Mouse (Mus musculus): ENCODE results near the gene Gemin5. TPM values are rescaled to one million over a fixed set of nuclear protein-coding genes. Genes with fewer than 3 reads are reported as not detected.

Gene Gemin5
- polyA plus RNA-seq, 1 experiment from 2014 or later, result 19.1 TPM

GRCm38 (mm10) chr11:58165072-58165471, 3.3 kb downstream of the Gemin5 start:
- ATAC-seq (ENCODE audit: low FRiP score, low read depth), result no peak
- WGBS, result 93% methylated on average over 2 of the region's 2 CpGs
- H3K4me2 ChIP-seq (replicated peaks), result no peak overlapping the region
- peaks cover 6% of the 10 kb centered on the region; the same call in 1 of the 2 replicates for H3K4me1 ChIP-seq
- H3K27ac ChIP-seq, result no peak overlapping the region
- H3K9ac ChIP-seq, result no peak overlapping the region
- H3K27me3 ChIP-seq (replicated peaks), result no peaks in the 10 kb centered on the region
- peaks cover 5% of the 10 kb centered on the region for H3K9me3 ChIP-seq
- H3K4me3 ChIP-seq, result no peak overlapping the region
- H3K36me3 ChIP-seq, result peaks cover 47% of the 10 kb centered on the region

- Histone ChIP-seq H3K36me3 (peaks cover 79% of the 10 kb centered on the region), H3K27me3 (replicated peaks) (no peaks in the 10 kb centered on the region), H3K9ac (no peak overlapping the region), H3K27ac (no peak overlapping the region), H3K4me2 (replicated peaks) (no peak overlapping the region), H3K4me3 (no peak overlapping the region), H3K4me1 (no peaks in the 10 kb centered on the region), H3K9me3 (no peaks in the 10 kb centered on the region)
- WGBS, result 92% methylated on average over 3 of the region's 3 CpGs
- ATAC-seq (ENCODE audit: low FRiP score, low read depth), result no peak
These were observed 11.5 kb downstream of the Gemin5 start for GRCm38 (mm10) chr11:58156871-58157270.

GRCm38 (mm10) chr11:58155458-58155857, 12.9 kb downstream of the Gemin5 start:
- 96% methylated on average over 9 of the region's 9 CpGs for WGBS
- Histone ChIP-seq H3K36me3 (peaks cover 79% of the 10 kb centered on the region), H3K9ac (no peak overlapping the region)

GRCm38 (mm10) chr11:58146241-58146640, 22.1 kb downstream of the Gemin5 start:
- Histone ChIP-seq H3K4me3 (no peak overlapping the region), H3K4me1 (no peaks in the 10 kb centered on the region), H3K9ac (no peak overlapping the region), H3K27me3 (replicated peaks) (no peaks in the 10 kb centered on the region), H3K4me2 (replicated peaks) (no peak overlapping the region), H3K36me3 (peaks cover 83% of the 10 kb centered on the region), H3K9me3 (no peaks in the 10 kb centered on the region), H3K27ac (no peak overlapping the region)
- WGBS, result 96% methylated on average over 5 of the region's 5 CpGs
- ATAC-seq (ENCODE audit: low FRiP score, low read depth), result no peak

More at GRCm38 (mm10) chr11:58155458-58155857, 12.9 kb downstream of the Gemin5 start:
- no peak for ATAC-seq (ENCODE audit: low FRiP score, low read depth)
- Histone ChIP-seq H3K27me3 (replicated peaks) (no peaks in the 10 kb centered on the region), H3K4me2 (replicated peaks) (no peak overlapping the region), H3K9me3 (no peaks in the 10 kb centered on the region), H3K27ac (no peak overlapping the region), H3K4me1 (no peaks in the 10 kb centered on the region), H3K4me3 (no peak overlapping the region)

DNA sequence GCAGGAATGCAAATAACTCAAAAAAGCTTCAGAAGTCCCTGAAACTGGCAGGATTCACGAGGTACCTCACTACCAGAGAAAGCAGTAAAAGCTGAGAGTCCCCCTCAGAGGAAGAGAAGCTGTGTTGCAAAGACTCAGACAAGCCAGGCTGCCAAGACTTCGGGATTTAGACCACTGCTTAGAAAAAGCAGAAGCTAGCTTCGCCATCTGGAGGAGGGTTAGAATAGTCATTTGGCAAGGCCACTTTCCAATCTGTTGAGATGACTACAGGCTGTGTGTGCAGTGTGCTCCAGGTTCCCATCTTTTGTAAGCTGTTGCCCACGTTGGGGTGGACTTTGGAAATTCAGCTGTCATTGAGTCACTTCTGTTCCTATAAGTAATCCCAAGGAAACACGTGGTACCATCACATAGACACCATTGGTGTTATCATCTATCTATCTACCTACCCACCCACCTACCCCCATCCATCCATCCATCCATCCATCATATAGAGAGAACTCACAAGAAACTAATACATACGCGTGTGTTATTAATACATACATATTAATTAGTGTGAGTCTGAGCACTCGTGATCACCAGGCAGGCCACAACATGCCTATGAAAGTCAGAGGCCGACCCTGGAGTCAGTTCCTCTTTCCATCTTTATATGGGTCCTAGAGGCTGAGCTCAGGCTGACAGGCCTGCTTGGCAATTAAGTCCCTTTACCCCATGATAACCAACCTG, 24.5 kb downstream of the Gemin5 start:
- no peaks in the 10 kb centered on the region for H3K4me1 ChIP-seq
- H3K36me3 ChIP-seq, result peaks cover 89% of the 10 kb centered on the region
- H3K27ac ChIP-seq, result no peak overlapping the region
- H3K4me3 ChIP-seq, result no peak overlapping the region
- H3K9ac ChIP-seq, result no peak overlapping the region
- H3K4me2 ChIP-seq (replicated peaks), result no peak overlapping the region
- H3K27me3 ChIP-seq (replicated peaks), result no peaks in the 10 kb centered on the region
- no peaks in the 10 kb centered on the region for H3K9me3 ChIP-seq
- 90% methylated on average over 9 of the region's 9 CpGs for WGBS
- ATAC-seq (ENCODE audit: low FRiP score, low read depth), result no peak

DNA sequence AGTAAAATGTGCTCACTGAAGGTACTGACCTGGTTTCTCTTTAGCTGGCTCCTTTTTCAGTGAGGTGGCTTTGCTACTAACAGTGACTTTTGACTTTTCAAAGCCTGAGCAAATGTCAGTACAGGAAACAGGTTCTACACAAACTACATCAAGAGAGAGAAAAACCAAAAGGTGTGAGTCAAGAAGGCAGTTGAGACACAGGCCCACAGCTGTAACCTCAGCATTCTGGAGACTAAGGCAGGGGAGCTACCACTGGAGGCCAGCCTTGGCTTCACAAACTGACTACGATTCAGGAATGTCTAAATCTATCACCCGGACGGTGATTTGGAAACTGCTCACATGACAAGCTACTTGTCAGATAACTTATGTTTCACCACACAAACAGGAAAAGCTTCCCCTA, 28.9 kb downstream of the Gemin5 start:
- Histone ChIP-seq H3K4me1 (no peaks in the 10 kb centered on the region), H3K9me3 (no peaks in the 10 kb centered on the region), H3K4me3 (no peak overlapping the region), H3K27ac (no peak overlapping the region), H3K4me2 (replicated peaks) (no peak overlapping the region), H3K9ac (no peak overlapping the region), H3K27me3 (replicated peaks) (no peaks in the 10 kb centered on the region), H3K36me3 (peaks cover 84% of the 10 kb centered on the region)
- no peak for ATAC-seq (ENCODE audit: low FRiP score, low read depth)
- 93% methylated on average over 3 of the region's 3 CpGs for WGBS

DNA sequence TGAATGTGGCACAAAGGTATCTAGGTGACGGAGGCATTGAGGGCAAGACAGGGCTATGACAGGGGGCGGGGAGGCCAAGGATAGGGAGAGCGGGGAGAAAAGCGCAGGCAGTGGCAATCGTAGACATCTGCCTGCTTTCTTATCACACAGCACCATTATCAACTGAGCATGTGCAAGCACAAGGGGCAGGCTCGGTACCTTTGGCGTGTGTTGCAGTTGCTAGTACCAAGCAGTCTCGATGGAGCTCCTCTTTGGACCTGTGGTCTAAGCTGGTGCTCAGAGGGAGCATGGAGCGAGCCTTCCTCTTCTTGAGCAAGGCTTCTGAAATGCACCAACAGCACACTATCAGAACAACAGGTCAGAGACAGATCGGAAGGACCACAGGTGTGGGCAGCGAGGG, 29.5 kb downstream of the Gemin5 start:
- 82% methylated on average over 11 of the region's 11 CpGs for WGBS
- Histone ChIP-seq H3K27ac (no peak overlapping the region), H3K4me3 (no peak overlapping the region), H3K27me3 (replicated peaks) (no peaks in the 10 kb centered on the region), H3K4me2 (replicated peaks) (no peak overlapping the region), H3K4me1 (no peaks in the 10 kb centered on the region), H3K36me3 (peaks cover 84% of the 10 kb centered on the region), H3K9ac (no peak overlapping the region), H3K9me3 (no peaks in the 10 kb centered on the region)
- no peak for ATAC-seq (ENCODE audit: low FRiP score, low read depth)

GRCm38 (mm10) chr11:58136677-58137076, 31.7 kb downstream of the Gemin5 start:
- Histone ChIP-seq H3K9me3 (no peaks in the 10 kb centered on the region), H3K27ac (no peak overlapping the region), H3K9ac (no peak overlapping the region), H3K4me2 (replicated peaks) (no peak overlapping the region), H3K4me1 (no peaks in the 10 kb centered on the region), H3K36me3 (peaks cover 87% of the 10 kb centered on the region), H3K27me3 (replicated peaks) (no peaks in the 10 kb centered on the region), H3K4me3 (no peak overlapping the region)
- WGBS, result 90% methylated on average over 6 of the region's 6 CpGs
- no peak for ATAC-seq (ENCODE audit: low FRiP score, low read depth)

- Histone ChIP-seq H3K36me3 (peaks cover 86% of the 10 kb centered on the region), H3K4me2 (replicated peaks) (no peak overlapping the region), H3K9me3 (no peaks in the 10 kb centered on the region), H3K4me3 (no peak overlapping the region), H3K27ac (no peak overlapping the region), H3K27me3 (replicated peaks) (no peaks in the 10 kb centered on the region), H3K9ac (no peak overlapping the region), H3K4me1 (no peaks in the 10 kb centered on the region)
- ATAC-seq (ENCODE audit: low FRiP score, low read depth), result no peak
These were observed 33.0 kb downstream of the Gemin5 start for GRCm38 (mm10) chr11:58135296-58135695.

- H3K27me3 ChIP-seq (replicated peaks), result no peaks in the 10 kb centered on the region
- no peak for ATAC-seq (ENCODE audit: low FRiP score, low read depth)
- no peak overlapping the region for H3K4me2 ChIP-seq (replicated peaks)
- no peaks in the 10 kb centered on the region for H3K9me3 ChIP-seq
- H3K4me3 ChIP-seq, result no peak overlapping the region
- no peak overlapping the region for H3K27ac ChIP-seq
- H3K36me3 ChIP-seq, result peaks cover 86% of the 10 kb centered on the region
- H3K9ac ChIP-seq, result no peak overlapping the region
- no peaks in the 10 kb centered on the region for H3K4me1 ChIP-seq
These were observed 33.5 kb downstream of the Gemin5 start for GRCm38 (mm10) chr11:58134869-58135268.

DNA sequence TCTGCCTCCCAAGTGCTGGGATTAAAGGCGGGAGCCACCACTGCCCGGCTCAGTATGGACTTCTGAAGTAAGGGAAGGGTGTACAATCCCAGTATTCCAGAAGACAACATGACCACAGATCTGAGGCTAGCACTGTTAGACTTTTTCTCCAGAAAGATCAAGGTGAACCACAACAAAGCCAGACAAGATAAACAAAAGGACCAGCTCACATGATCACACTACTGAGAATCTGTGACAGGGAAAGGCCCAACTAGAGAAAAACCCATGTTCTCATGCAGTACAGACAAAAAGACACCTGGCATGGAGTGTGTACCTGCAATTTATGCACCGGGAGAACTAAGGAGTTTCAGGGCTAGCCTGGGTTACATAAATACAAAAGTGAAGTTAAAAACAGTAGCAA, 36.3 kb downstream of the Gemin5 start:
- Histone ChIP-seq H3K4me2 (replicated peaks) (no peak overlapping the region), H3K4me1 (no peaks in the 10 kb centered on the region), H3K9me3 (no peaks in the 10 kb centered on the region), H3K27ac (no peak overlapping the region), H3K36me3 (peaks cover 88% of the 10 kb centered on the region), H3K9ac (no peak overlapping the region), H3K27me3 (replicated peaks) (no peaks in the 10 kb centered on the region), H3K4me3 (no peak overlapping the region)
- ATAC-seq (ENCODE audit: low FRiP score, low read depth), result no peak
- WGBS, result 97% methylated on average over 3 of the region's 3 CpGs

DNA sequence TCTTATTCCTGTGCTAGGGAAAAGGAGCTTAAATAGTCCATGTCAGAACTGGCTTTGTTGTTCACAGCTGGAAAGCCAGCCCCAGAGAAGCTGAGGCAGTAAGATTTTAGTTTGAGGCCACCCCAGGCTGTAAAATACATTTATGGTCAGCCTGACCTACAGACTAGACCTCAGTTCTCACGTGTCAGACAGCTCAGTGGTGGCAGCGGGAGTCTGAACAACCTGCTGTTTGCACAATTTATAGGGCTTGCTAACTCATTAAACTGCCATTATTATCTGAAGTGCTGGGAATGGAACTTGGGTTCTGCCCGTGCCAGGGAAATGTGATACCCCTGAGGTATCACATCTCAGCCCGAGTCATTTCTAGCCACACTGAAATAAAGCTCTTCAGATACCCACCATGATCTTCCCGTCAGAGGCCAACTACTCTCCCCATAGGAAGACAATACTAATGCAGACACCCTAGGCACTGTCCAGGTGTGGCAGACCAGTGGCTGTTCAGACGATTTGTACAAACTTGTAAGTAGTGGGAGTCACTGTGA, 39.0 kb downstream of the Gemin5 start:
- 46% methylated on average over 6 of the region's 6 CpGs for WGBS

GRCm38 (mm10) chr11:58127544-58127943, 40.8 kb downstream of the Gemin5 start:
- Histone ChIP-seq H3K9me3 (no peaks in the 10 kb centered on the region), H3K36me3 (peaks cover 87% of the 10 kb centered on the region), H3K4me3 (no peak overlapping the region), H3K4me2 (replicated peaks) (no peak overlapping the region), H3K4me1 (no peaks in the 10 kb centered on the region), H3K27me3 (replicated peaks) (no peaks in the 10 kb centered on the region), H3K27ac (no peak overlapping the region), H3K9ac (no peak overlapping the region)
- 88% methylated on average over 2 of the region's 2 CpGs for WGBS
- no peak for ATAC-seq (ENCODE audit: low FRiP score, low read depth)

More for the DNA sequence above, 39.0 kb downstream of the Gemin5 start:
- Histone ChIP-seq H3K27ac (no peak overlapping the region), H3K9me3 (no peaks in the 10 kb centered on the region), H3K9ac (no peak overlapping the region), H3K27me3 (replicated peaks) (no peaks in the 10 kb centered on the region), H3K36me3 (peaks cover 83% of the 10 kb centered on the region), H3K4me1 (no peaks in the 10 kb centered on the region), H3K4me2 (replicated peaks) (no peak overlapping the region), H3K4me3 (no peak overlapping the region)
- ATAC-seq (ENCODE audit: low FRiP score, low read depth), result no peak

All from neural tube, embryonic 12.5 days (tissue).